ENCODE assay signal across 14 mouse cellular contexts in the genomic region with DNA sequence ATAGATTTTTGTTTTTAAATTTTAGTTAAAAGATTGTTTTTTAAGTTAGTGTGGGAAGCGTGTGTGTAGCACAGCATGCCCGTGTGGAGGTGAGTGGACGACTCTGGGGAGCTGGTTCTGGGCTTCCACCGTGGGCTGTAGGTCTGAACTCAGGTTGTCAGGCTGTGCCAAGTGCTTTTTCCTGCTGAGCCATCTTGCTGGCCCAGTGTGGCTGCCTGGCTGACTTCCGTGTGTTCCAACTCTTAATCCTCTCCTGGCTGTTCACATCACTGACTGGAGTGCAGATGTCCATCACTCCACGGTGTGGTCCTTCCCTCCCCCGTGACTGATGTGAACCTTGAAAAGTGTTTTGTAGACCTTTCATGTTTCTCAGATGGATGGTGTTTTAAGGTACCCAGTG.
"Had no signal": no experiment of that assay in that cellular context is flagged by ENCODE, and none has a peak within 500 bp of the region (broad histone marks: within the 10 kb centered on the region; RNA-seq: fewer than 3 reads in every experiment).

No protein-coding gene starts in this region.

- H3K27me3 ChIP-seq: limb, embryonic 12.5 days; neural tube, embryonic 15.5 days had no signal

- DNase-seq: kidney, postnatal 14 days; liver; lung, adult 18-20 months; midbrain, embryonic 14.5 days; right cerebral cortex, adult 18-20 months; right cerebral cortex, postnatal 25 days; thymus, postnatal 4 days had no signal

- H3K4me3 ChIP-seq: left cerebral cortex, adult 2 months; limb, embryonic 12.5 days; midbrain, embryonic 10.5 days; myocyte; neural tube, embryonic 15.5 days had no signal

- H3K9me3 ChIP-seq: limb, embryonic 12.5 days; midbrain, embryonic 10.5 days; neural tube, embryonic 15.5 days had no signal

- H3K4me1 ChIP-seq: limb, embryonic 12.5 days had no signal

- H3K4me2 ChIP-seq: limb, embryonic 12.5 days; neural tube, embryonic 15.5 days had no signal

- H3K9ac ChIP-seq: limb, embryonic 12.5 days; liver, embryonic 14.5 days; neural tube, embryonic 15.5 days had no signal

- H3K27ac ChIP-seq: left cerebral cortex, adult 2 months; limb, embryonic 12.5 days; liver, embryonic 14.5 days; midbrain, embryonic 10.5 days; neural tube, embryonic 15.5 days; stomach, postnatal 0 days had no signal
